Mouse (Mus musculus) heart, embryonic 16.5 days (tissue): ENCODE measurements around the gene Carnmt1. TPM values are rescaled to one million over a fixed set of nuclear protein-coding genes. Genes with fewer than 3 reads are reported as not detected.

ENCODE experiments used
- ATAC-seq: fragments of 200-750 bp; cut with Nextera tagmentation; replicated peaks from 2 replicates; pipeline ENCODE4 v1.8.0; 2017; ENCODE audit warnings: moderate number of reproducible peaks; ENCODE audit not compliant: insufficient read depth, low FRiP score; ENCODE audit errors: extremely low read depth
- H3K27ac ChIP-seq: fragments of 300-500 bp; sonication (generic); 2 replicates; pipeline ENCODE4 v1.5.1; 2014; ENCODE audit warnings: mild to moderate bottlenecking, low read length, control low read depth, moderate library complexity
- H3K27me3 ChIP-seq: fragments of 300-500 bp; sonication (generic); 2 replicates; pipeline ENCODE4 v1.6.1; 2014; ENCODE audit warnings: low read length, mixed read lengths; ENCODE audit not compliant: control insufficient read depth, insufficient read depth
- H3K36me3 ChIP-seq: fragments of 300-500 bp; sonication (generic); 2 replicates; pipeline ENCODE4 v1.6.1; 2014; ENCODE audit not compliant: control insufficient read depth, insufficient read depth
- H3K4me1 ChIP-seq: fragments of 300-500 bp; sonication (generic); 2 replicates; pipeline ENCODE4 v1.6.1; 2014; ENCODE audit warnings: low read length, mixed read lengths; ENCODE audit not compliant: control insufficient read depth, insufficient read depth
- H3K4me2 ChIP-seq: fragments of 300-500 bp; sonication (generic); 2 replicates; pipeline ENCODE4 v1.6.1; 2014; ENCODE audit warnings: low read depth, mild to moderate bottlenecking, control low read depth, low read length
- H3K4me3 ChIP-seq: fragments of 300-500 bp; sonication (generic); 2 replicates; pipeline ENCODE4 v1.5.1; 2014; ENCODE audit warnings: mild to moderate bottlenecking, control low read depth, low read length
- H3K9ac ChIP-seq: fragments of 300-500 bp; sonication (generic); 2 replicates; pipeline ENCODE4 v1.6.1; 2014; ENCODE audit warnings: low read length, control low read depth
- H3K9me3 ChIP-seq: fragments of 300-500 bp; sonication (generic); replicated peaks from 2 replicates; pipeline ENCODE4 v1.6.1; 2016; ENCODE audit warnings: low read length; ENCODE audit not compliant: control insufficient read depth
- WGBS: fragments of 180-500 bp; shearing (Covaris S2); extraction: QIAGEN DNeasy Blood & Tissue Kit; methylation state at CpG from one replicate; pipeline ENCODE4 v1.1.7; 2014; 5-methylcytosine and 5-hydroxymethylcytosine counted together
- polyA plus RNA-seq: library from polyadenylated mRNA; unstranded; fragments of >200 nt; fragmentation: Nextera tagmentation; extraction: Ambion mirVana; gene quantifications from 2 replicates; pipeline ENCODE4 v1.2.1, GENCODE M21; 2015

Carnmt1 gene
- polyA plus RNA-seq, 1 experiment from 2014 or later: 23.3 TPM

- 0 out of 2 replicates have a peak, but pooled peaks have one; percentile 3 for ATAC-seq
- no peak overlapping the region for H3K4me3 ChIP-seq
- no peak overlapping the region for H3K4me2 ChIP-seq
- no peaks in the 10 kb centered on the region; the same call in 1 of the 2 replicates for H3K36me3 ChIP-seq
- no peaks in the 10 kb centered on the region for H3K4me1 ChIP-seq
- H3K27me3 ChIP-seq: no peaks in the 10 kb centered on the region
- no peak overlapping the region for H3K27ac ChIP-seq
- H3K9me3 ChIP-seq: no peaks in the 10 kb centered on the region
- no peak overlapping the region for H3K9ac ChIP-seq
- 66% methylated on average over 5 of the region's 5 CpGs for WGBS
Measured at GRCm38 (mm10) chr19:18638949-18639348, 31.6 kb upstream of the Carnmt1 start.

GRCm38 (mm10) chr19:18639552-18639951 lies 31.0 kb upstream of the Carnmt1 start:
- H3K9ac ChIP-seq: no peak overlapping the region
- H3K9me3 ChIP-seq: no peaks in the 10 kb centered on the region
- no peaks in the 10 kb centered on the region; the same call in 1 of the 2 replicates for H3K36me3 ChIP-seq
- WGBS: 33% methylated on average over 2 of the region's 2 CpGs
- H3K4me3 ChIP-seq: no peak overlapping the region
- ATAC-seq: no peak
- H3K27me3 ChIP-seq: no peaks in the 10 kb centered on the region
- H3K4me2 ChIP-seq: no peak overlapping the region
- H3K27ac ChIP-seq: no peak overlapping the region
- H3K4me1 ChIP-seq: no peaks in the 10 kb centered on the region

GRCm38 (mm10) chr19:18641001-18641400 lies 29.6 kb upstream of the Carnmt1 start:
- H3K27ac ChIP-seq: no peak overlapping the region
- H3K4me1 ChIP-seq: no peaks in the 10 kb centered on the region
- WGBS: 60% methylated on average over 4 of the region's 4 CpGs
- no peaks in the 10 kb centered on the region; the same call in 1 of the 2 replicates for H3K36me3 ChIP-seq
- no peak overlapping the region for H3K4me2 ChIP-seq
- no peaks in the 10 kb centered on the region for H3K27me3 ChIP-seq
- H3K4me3 ChIP-seq: no peak overlapping the region
- no peak overlapping the region for H3K9ac ChIP-seq
- ATAC-seq: 0 out of 2 replicates have a peak, but pooled peaks have one; percentile 52
- no peaks in the 10 kb centered on the region for H3K9me3 ChIP-seq

GRCm38 (mm10) chr19:18643411-18643810 lies 27.2 kb upstream of the Carnmt1 start:
- Histone ChIP-seq H3K4me2 (no peak overlapping the region), H3K4me1 (no peaks in the 10 kb centered on the region), H3K9ac (no peak overlapping the region), H3K9me3 (no peaks in the 10 kb centered on the region), H3K27me3 (no peaks in the 10 kb centered on the region), H3K36me3 (no peaks in the 10 kb centered on the region; the same call in 1 of the 2 replicates), H3K27ac (no peak overlapping the region), H3K4me3 (no peak overlapping the region)
- ATAC-seq: no peak
- 65% methylated on average over 4 of the region's 4 CpGs for WGBS

- no peak overlapping the region for H3K4me2 ChIP-seq
- no peak overlapping the region for H3K27ac ChIP-seq
- H3K4me1 ChIP-seq: no peaks in the 10 kb centered on the region
- H3K4me3 ChIP-seq: no peak overlapping the region
- H3K36me3 ChIP-seq: no peaks in the 10 kb centered on the region; the same call in 1 of the 2 replicates
- H3K9ac ChIP-seq: no peak overlapping the region
- ATAC-seq: no peak
- no peaks in the 10 kb centered on the region for H3K9me3 ChIP-seq
- 65% methylated on average over 6 of the region's 6 CpGs for WGBS
- H3K27me3 ChIP-seq: no peaks in the 10 kb centered on the region
Measured at GRCm38 (mm10) chr19:18644084-18644483, 26.5 kb upstream of the Carnmt1 start.

- H3K4me3 ChIP-seq: no peak overlapping the region
- H3K4me1 ChIP-seq: no peaks in the 10 kb centered on the region
- no peaks in the 10 kb centered on the region for H3K9me3 ChIP-seq
- no peak for ATAC-seq
- no peak overlapping the region for H3K9ac ChIP-seq
- 57% methylated on average over 3 of the region's 3 CpGs for WGBS
- 0 out of 2 replicates have a peak overlapping the region, but pooled peaks have one; percentile 16 for H3K27ac ChIP-seq
- H3K4me2 ChIP-seq: no peak overlapping the region
- no peaks in the 10 kb centered on the region; the same call in 1 of the 2 replicates for H3K36me3 ChIP-seq
- H3K27me3 ChIP-seq: no peaks in the 10 kb centered on the region
Measured at GRCm38 (mm10) chr19:18646397-18646796, 24.2 kb upstream of the Carnmt1 start.

- WGBS: 53% methylated on average over 5 of the region's 5 CpGs
- Histone ChIP-seq H3K36me3 (no peaks in the 10 kb centered on the region; the same call in 1 of the 2 replicates), H3K27me3 (no peaks in the 10 kb centered on the region), H3K4me1 (no peaks in the 10 kb centered on the region), H3K9me3 (no peaks in the 10 kb centered on the region), H3K27ac (0 out of 2 replicates have a peak overlapping the region, but pooled peaks have one; percentile 16), H3K4me2 (no peak overlapping the region), H3K4me3 (no peak overlapping the region), H3K9ac (no peak overlapping the region)
- no peak for ATAC-seq
Measured at GRCm38 (mm10) chr19:18646853-18647420, 23.6 kb upstream of the Carnmt1 start.

GRCm38 (mm10) chr19:18647775-18648557 lies 22.6 kb upstream of the Carnmt1 start:
- WGBS: 42% methylated on average over 9 of the region's 9 CpGs
- Histone ChIP-seq H3K9me3 (no peaks in the 10 kb centered on the region), H3K27ac (peak overlapping the region; percentile 12; the same call in 1 of the 2 replicates), H3K9ac (no peak overlapping the region), H3K27me3 (no peaks in the 10 kb centered on the region), H3K4me2 (peak overlapping the region; percentile 37), H3K4me3 (no peak overlapping the region), H3K36me3 (no peaks in the 10 kb centered on the region), H3K4me1 (peaks cover 3% of the 10 kb centered on the region)
- peak; percentile 65; the same call in 1 of the 2 replicates for ATAC-seq

- WGBS: 66% methylated on average over 6 of the region's 6 CpGs
- Histone ChIP-seq H3K4me2 (peak overlapping the region; percentile 37), H3K27me3 (no peaks in the 10 kb centered on the region), H3K27ac (no peak overlapping the region; the same call in 1 of the 2 replicates), H3K36me3 (no peaks in the 10 kb centered on the region), H3K4me3 (no peak overlapping the region), H3K9ac (no peak overlapping the region), H3K9me3 (no peaks in the 10 kb centered on the region), H3K4me1 (peaks cover 9% of the 10 kb centered on the region)
- no peak for ATAC-seq
Measured at GRCm38 (mm10) chr19:18648558-18648945, 22.0 kb upstream of the Carnmt1 start.
